Mouse (Mus musculus): ENCODE measurements around the gene 7530416G11Rik. TPM values are rescaled to one million over a fixed set of nuclear protein-coding genes. Genes with fewer than 3 reads are reported as not detected.

Gene 7530416G11Rik
- total RNA-seq, 2 experiments from 2014 or later, result not detected

DNA sequence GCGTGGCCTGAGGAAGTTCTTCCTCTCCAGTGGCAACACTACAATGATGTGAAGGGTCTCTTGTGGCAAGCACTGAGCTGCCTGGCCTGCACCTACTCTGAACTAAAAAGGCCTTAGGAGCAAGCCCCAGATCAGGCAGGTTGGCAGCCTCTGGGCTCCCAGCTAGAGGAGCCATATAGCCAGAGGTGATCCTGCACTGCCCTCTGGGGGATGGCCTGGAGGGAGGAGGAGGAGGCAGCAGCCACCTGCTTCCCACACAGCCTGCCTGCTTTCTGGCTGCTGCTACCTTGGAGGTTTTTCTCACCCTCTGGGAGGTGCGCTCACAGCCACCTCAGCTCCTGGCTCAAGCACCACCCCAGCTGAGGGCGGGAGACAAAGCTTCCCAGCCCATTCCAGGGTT lies 22.4 kb downstream of the 7530416G11Rik start:
- DNase-seq (ENCODE audit: low spot score in 2 of 2), result no peak

DNA sequence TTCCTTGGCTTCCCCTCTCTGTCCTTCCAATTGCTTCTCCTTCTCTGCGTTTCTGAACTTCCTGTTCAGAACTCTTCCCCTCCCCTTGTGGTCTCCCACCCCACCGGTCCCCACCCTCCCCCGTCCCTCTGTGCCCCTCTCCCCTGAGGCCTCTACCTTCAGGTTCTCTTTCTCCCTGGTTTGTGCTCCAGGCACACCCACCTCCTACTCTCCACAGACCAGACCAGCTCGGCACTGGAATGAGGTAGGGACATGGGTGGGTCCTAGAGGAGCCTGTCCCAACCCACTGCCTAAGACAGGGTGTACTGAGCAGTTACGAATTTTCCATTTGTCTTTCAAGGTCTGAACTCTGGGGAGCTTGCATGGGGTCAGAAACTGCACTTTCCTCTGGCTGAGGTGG lies 23.1 kb downstream of the 7530416G11Rik start:
- DNase-seq (ENCODE audit: low spot score in 2 of 2), result no peak

DNA sequence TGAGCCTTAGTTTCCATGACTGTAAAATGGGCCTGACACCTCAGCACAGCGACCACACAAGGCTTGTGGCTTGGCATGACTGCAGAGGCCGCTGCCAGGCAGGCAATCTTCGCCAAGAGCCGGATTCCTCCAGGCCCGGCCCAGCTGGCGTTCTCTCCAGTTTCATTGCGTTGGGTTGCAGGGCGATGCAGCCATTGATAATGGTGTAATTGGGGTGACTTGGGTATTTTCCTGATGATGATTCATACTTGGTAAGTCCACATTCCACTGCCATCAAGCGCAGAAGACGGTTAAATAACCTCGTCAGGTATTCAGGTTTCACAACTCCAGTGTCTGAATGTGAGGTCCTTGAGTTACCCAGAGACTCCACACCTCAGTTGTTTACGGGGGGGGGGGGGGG lies 23.7 kb downstream of the 7530416G11Rik start:
- no peak for DNase-seq (ENCODE audit: low spot score in 2 of 2)

DNA sequence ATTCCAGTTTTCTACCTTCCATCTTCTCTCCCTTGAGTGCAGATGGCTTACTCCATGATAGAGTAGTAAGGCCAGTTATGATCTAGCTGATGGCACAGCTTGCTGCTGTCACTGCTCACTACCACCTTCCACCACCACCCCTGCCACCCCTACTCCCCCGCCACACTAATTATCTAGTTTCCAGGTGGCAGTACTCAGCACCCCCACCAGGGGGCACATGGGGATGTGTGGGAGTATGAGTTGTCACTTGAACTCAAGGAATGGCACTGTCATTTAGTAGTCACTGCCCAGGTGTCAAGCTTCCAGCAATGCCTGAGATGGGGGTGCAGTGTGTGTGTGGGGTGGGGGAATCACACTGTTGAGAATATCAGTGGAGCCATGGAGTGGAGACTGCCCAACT lies 25.4 kb downstream of the 7530416G11Rik start:
- peak; percentile 52 to 56 for DNase-seq (ENCODE audit: low spot score in 2 of 2)

DNA sequence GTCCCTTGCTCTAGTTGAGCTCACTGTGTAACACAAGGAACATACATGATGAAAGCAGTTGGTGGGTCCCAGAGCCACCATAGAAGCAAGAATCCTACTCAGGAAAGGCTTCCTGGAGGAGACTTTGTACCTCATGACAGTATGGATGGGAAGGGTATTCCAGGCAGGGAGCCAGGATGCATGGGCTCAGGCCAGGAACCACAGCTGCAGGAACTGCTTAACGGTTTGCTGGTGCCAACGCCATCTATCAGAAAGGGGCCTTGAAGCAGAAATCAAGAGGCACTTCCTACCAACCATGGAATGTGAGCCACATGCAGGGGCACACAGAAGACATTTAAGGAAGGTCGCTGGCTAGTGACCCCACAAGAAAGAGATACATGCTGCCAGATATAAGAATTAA lies 28.3 kb downstream of the 7530416G11Rik start:
- DNase-seq (ENCODE audit: low spot score in 2 of 2), result no peak

DNA sequence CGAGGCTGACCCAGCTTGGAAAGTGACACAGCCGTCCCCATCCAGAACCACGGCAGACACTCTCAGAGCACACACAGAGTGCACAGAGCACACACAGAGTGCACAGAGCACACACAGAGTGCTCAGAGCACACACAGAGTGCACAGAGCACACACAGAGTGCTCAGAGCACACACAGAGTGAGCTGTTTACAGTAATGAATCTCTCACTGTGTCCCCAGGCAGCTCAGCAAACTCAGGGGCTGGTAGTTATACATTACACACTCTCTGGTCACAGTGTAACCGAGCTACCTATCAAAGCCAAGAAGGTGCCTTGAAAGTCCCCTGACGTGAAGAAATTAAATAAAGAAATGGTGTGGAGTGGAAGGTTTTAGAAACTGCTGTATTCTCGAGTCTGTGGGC lies 33.6 kb downstream of the 7530416G11Rik start:
- DNase-seq (ENCODE audit: low spot score in 2 of 2), result no peak

DNA sequence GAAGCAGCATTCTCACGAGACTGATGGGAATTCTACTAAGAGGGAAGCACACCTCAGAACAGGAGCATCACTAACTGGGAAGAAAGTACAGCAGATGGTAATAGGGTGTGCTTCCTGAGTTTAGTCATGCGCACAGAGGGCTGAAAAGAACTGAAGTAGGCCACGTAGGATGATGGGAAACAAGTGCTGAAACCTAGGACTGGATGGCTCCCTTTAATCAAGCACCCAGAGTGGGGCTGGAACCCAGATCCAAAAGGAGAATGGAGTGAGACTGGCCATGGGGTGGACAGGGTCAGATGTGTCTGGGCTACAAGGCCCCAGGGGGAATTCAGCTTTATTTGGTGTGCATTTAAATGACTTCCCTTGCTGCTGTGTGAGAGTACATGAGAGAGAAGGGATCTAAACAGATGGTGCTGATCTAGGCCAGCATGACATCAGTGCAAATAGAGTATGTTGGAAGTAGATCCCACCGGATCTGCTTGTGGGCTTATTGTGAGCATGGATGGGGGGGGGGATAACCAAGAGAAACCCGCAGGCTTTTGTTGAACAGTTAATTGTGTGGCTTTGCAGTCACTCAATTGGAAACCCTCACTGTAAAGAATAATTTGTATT lies 36.5 kb downstream of the 7530416G11Rik start:
- DNase-seq (ENCODE audit: low spot score in 2 of 2), result no peak

DNA sequence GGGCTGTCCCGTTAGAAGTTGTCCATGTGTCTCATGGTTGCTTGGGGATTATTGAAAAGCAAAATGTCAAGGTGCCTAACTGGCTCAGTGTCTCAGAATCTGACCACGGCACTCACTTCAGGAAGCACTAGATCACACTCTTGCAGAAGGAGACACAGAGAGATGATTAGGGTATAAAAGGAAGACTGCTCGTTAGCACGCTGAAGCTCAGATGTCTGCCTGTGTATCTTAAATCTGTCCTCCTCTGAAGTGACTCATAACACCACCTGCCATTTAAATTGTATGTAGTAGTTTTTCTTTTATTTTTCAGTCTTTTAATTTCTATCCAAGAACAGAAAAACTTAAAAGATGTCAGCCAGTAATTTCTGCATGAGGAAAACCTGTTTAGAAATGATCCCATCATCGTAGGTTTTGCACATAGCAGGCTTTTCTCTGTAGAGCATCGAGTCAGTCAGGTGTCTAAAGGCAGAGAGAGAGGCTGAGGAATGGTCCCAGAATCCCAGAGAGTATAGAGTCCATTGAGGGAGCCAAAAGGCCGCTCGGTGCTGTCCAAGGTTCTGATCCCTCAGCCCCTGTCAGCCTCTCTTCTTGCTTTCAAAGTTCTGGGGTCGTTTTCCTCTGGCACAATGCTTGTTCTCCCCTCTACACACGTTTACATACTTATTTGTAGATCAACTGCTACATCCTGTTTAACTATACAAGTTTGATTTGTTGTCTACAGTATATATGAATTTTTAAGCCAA lies 38.0 kb downstream of the 7530416G11Rik start:
- no peak for DNase-seq (ENCODE audit: low spot score in 2 of 2)

DNA sequence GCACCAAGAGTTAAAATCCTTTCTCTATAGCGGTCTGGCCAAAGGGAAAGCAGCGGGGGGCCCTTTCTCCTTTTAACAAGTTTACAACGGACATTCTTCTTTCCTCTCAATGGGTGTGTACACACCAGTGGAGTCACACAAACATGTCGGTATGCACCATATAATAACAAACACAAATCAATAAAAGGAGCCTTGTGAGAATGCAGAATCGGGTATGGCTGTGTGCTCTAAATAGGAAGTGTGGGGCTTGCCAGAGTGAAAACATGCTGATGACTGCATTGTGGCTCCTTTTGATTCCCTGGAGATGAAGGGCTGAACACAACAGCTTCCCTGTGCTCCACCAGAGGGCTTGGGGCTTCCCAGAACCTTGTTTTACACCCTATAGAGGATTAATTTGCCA lies 38.8 kb downstream of the 7530416G11Rik start:
- no peak for DNase-seq (ENCODE audit: low spot score in 2 of 2)

DNA sequence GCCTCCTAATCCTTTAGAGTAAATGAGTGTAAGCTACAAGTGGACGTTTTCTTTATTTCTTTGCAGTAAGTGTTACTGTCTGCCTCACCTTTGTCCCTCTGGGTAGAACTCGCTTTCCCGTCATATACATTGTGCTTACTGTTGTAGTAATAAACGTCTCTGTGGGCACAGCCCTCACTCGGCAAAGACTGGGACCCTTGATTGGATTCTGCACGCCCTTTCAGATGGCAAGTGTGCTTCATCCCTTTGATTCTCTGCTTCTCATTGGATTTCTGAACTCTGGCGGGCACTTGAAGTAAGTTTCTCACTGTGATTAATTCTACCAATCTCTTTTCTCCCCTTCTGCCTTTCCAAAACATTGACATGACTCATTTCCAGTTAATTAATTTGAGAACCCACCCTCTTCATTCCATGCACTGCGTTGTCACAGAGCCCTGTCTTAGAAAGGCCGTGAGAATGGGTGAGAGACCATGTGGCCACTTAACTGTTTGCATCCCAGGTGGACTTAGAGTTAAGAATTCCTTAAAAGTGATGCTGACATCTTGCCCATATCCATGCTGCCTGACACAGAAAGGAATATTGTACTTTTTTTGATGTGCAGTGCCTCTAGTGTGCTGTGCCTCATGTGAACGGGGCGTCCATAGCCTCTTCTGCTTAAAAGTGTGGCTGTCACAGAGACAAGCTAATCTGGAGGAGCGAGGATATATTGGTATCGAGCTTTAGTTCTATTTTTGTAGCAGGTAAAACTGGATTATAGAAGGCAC lies 39.8 kb downstream of the 7530416G11Rik start:
- no peak for DNase-seq (ENCODE audit: low spot score in 2 of 2)

DNA sequence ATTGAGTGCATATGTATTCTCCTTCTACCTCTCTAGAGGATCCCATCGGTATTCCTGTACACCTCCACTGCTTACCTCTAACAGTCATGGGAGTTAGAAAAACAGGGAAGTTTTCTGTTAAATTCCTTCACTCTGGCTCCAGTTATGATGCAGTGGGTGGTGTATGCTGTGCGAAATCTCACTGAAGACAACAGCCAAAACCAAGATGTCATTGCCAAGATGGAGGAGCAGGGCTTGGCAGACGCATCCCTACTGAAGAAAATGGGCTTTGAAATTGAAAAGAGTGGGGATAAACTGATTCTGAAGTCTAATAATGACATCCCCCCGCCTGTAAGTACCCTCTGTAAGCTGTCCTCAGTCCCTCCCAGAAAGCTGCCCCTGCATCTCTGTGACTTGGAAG lies 40.9 kb downstream of the 7530416G11Rik start:
- DNase-seq (ENCODE audit: low spot score in 2 of 2), result no peak

DNA sequence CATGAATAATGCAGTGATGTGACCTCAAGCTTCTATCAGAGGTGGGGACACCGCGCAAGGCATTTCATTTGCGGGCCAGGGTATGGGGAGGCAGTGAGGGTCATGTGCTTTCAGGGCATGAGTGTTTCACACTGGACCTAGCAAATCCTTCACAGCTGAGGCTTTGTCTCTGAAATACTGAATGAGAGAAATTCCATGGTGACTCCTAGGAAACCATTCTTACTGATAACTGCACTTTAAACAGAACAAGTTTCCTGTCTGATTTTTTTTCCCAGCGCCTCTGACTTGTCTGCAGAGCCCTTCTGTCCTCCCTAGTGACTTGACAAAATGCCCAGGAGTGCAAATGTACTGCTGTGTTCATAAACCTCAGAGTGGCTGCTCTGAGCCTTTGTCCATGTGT lies 41.5 kb downstream of the 7530416G11Rik start:
- no peak for DNase-seq (ENCODE audit: low spot score in 2 of 2)

DNA sequence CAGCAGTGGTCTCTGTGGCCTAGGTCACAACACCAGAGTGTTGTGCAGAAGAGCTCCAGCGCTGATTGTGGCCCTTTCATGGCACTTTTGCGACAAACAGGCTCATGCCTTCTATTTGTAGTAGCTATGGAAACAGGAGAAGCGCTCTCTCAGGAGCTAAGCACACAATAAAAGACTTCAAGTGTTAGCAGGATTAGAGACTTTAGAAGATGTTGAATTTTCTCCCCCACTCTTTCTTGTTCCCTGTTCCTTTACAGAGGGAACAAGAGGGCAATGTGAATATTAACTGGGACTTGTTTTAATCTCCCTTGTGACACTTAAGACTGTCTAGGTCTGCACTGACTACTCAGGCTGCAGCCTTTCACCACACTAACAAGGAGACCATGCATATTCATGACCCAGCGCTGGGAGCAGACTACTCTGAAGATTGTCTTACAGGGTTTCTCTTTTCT lies 44.4 kb downstream of the 7530416G11Rik start:
- no peak for DNase-seq (ENCODE audit: low spot score in 2 of 2)

DNA sequence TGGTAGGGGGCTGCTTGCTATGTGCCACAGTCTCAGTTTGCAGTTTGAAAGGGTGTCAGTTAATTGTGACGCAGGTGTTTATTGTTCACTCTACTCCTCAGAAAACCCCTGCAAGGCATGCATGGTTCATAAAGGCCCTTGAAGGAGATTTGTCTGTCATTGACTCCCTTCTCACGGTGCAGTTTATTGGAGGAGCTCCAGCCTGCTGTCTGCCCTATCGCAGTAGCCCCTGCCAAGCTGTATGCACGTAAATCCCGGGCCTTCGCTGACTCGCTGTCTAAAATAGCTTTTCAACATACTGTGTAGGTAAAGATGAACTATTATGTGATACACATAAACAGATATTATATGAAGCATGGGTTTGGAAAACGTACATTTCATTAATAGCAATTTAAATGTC lies 45.2 kb downstream of the 7530416G11Rik start:
- DNase-seq (ENCODE audit: low spot score in 2 of 2), result no peak

DNA sequence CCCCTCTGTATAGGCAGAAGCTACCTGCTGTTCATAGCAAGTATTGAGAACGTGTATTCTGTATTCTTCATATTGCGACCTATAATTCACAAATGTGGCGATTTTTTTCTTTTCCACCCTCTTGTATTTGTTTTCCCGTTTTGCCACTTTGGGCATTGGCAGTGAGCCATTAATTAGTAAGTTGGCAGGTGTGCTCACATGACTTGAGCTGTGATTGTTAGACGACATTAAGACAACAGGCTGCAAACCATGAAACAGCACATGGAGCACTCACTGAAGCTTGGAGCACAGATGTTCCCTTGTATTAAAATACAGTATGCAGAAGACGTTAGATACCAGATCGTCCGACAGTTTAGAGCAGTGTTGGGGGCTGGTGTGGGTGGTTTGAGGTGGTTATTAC lies 46.1 kb downstream of the 7530416G11Rik start:
- DNase-seq (ENCODE audit: low spot score in 2 of 2), result no peak

DNA sequence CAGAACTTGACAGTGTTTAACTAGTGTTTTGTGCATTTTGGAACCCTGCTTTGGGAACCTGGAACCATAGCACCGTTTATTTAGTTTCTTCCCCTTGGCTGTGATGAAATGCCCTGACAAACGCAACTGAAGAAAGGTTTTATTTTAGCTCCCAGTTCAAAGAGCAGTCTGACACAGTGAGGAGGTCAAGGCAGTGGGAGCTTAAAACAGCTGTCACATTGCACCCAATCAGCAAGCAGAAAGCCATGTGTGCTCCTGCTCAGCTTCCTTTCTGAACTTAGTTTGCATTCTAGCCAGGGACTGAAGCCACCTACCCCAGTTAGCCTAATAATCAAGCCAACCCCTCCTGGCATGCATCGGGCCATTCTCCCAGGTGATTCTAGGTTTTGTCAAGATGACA lies 56.4 kb downstream of the 7530416G11Rik start:
- DNase-seq (ENCODE audit: low spot score in 2 of 2), result no peak

Other genes starting within 250 kb of the 7530416G11Rik start
- gene Atxn10, start 167.0 kb downstream of the 7530416G11Rik start, total RNA-seq (2021), result 100 to 1,000 TPM; 149 to 156 TPM
- gene Wnt7b, start 79.2 kb upstream of the 7530416G11Rik start, total RNA-seq (2021), result 1 to 10 TPM in 1 of 2 experiments, under 1 TPM in 1; 0.40 to 1.8 TPM
- gene Ppara, start 231.8 kb upstream of the 7530416G11Rik start, total RNA-seq (2021), result 10 to 100 TPM; 17.2 to 29.4 TPM